ENCODE assay signal across 7 mouse cellular contexts in the genomic region with DNA sequence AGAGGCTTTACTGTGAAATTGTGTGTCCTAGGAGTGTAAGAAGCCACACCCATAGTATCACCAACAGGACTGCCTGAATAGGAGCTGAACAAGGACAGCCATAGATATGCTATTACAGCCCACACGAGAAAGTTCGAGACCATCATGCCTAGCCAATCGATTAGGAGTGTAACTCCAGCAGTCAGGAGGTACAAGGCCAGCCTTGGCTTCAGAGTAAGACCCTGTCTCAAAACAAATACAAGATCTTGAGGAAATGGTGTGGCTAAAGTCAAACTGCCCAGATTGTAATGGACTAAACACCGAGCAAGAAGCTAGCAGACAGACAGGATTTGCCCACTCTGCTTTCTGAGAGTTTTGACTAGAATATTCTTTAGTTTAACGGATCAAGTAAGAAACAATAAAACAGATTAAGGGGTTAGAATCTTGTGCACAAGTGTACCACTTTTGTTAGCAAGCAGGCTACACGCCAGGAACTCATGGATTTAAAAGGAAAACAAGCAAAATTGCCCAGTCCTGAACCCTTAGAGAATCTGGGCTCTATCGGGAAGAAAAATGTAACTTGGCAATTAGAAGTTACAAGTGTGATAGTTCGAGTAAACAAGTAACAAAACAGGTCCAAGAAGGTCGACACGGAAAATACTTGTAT. TPM values are rescaled to one million over a fixed set of nuclear protein-coding genes. Genes with fewer than 3 reads are reported as not detected.
DNase-seq lines count a peak whose midpoint lies in the region; ATAC-seq and TF ChIP-seq lines count a peak whose summit lies in the region.

No protein-coding gene starts in this region.

- peak overlapping the region; percentile 88 for H3K4me3 ChIP-seq in lung, postnatal 0 days (ENCODE audit: low read depth, low read length)
- peak overlapping the region; percentile 99 for H3K4me3 ChIP-seq in embryonic facial prominence, embryonic 10.5 days
- H3K4me3 ChIP-seq in hindbrain, embryonic 14.5 days (replicated peaks; ENCODE audit: low read length): peak overlapping the region; percentile 72
- H3K4me3 ChIP-seq in midbrain, embryonic 12.5 days: peak overlapping the region; percentile 96

- peak overlapping the region; percentile 56 for H3K9ac ChIP-seq in lung, postnatal 0 days (replicated peaks; ENCODE audit: low read depth)
- peak overlapping the region; percentile 86 for H3K9ac ChIP-seq in hindbrain, embryonic 14.5 days
- peak overlapping the region; percentile 98 for H3K9ac ChIP-seq in midbrain, embryonic 12.5 days (replicated peaks)

- no peak for TF ChIP-seq EP300 in lung, postnatal 0 days (IDR thresholded peaks at IDR 0.05)

- peak overlapping the region; percentile 95 for H3K27ac ChIP-seq in lung, postnatal 0 days (ENCODE audit: low read length)
- peak overlapping the region; percentile 98 for H3K27ac ChIP-seq in embryonic facial prominence, embryonic 10.5 days (replicated peaks)
- peak overlapping the region; percentile 95 for H3K27ac ChIP-seq in hindbrain, embryonic 14.5 days
- peak overlapping the region; percentile 96 for H3K27ac ChIP-seq in midbrain, embryonic 12.5 days (replicated peaks)

- DNase-seq in lung, postnatal 0 days (ENCODE audit: low spot score): peak; percentile 44
- DNase-seq in lung, adult 18-20 months: no peak
- DNase-seq in embryonic facial prominence, embryonic 10.5 days (ENCODE audit: low spot score): no peak
- DNase-seq in hindbrain, embryonic 14.5 days (ENCODE audit: low spot score): no peak
- no peak for DNase-seq in right cerebral cortex, adult 2 months (ENCODE audit: low spot score in 2 of 2)
- no peak for DNase-seq in T-cell, adult 2 months (ENCODE audit: low spot score)

- TF ChIP-seq CTCF in lung, postnatal 0 days (IDR thresholded peaks at IDR 0.05): no peak

- H3K4me2 ChIP-seq in lung, postnatal 0 days (replicated peaks; ENCODE audit: low read depth, low read length): peak overlapping the region; percentile 60
- H3K4me2 ChIP-seq in hindbrain, embryonic 14.5 days (replicated peaks): peak overlapping the region; percentile 72
- H3K4me2 ChIP-seq in midbrain, embryonic 12.5 days (replicated peaks): peak overlapping the region; percentile 57

- H3K4me1 ChIP-seq in lung, postnatal 0 days (ENCODE audit: insufficient read depth, low read depth, low read length): peaks cover 7% of the 10 kb centered on the region; the same call in 1 of the 2 replicates
- peaks cover 34% of the 10 kb centered on the region for H3K4me1 ChIP-seq in embryonic facial prominence, embryonic 10.5 days
- H3K4me1 ChIP-seq in hindbrain, embryonic 14.5 days (replicated peaks; ENCODE audit: control insufficient read depth, insufficient read depth, low read length): peaks cover 21% of the 10 kb centered on the region
- H3K4me1 ChIP-seq in midbrain, embryonic 12.5 days: peaks cover 25% of the 10 kb centered on the region

- peaks cover 17% of the 10 kb centered on the region; the same call in 1 of the 2 replicates for H3K36me3 ChIP-seq in lung, postnatal 0 days (ENCODE audit: insufficient read depth, low read length)
- H3K36me3 ChIP-seq in embryonic facial prominence, embryonic 10.5 days (replicated peaks): peaks cover 35% of the 10 kb centered on the region
- H3K36me3 ChIP-seq in hindbrain, embryonic 14.5 days (replicated peaks; ENCODE audit: control insufficient read depth, insufficient read depth): peaks cover 30% of the 10 kb centered on the region
- peaks cover 27% of the 10 kb centered on the region for H3K36me3 ChIP-seq in midbrain, embryonic 12.5 days

- 15% methylated on average over 10 of the region's 10 CpGs for WGBS in lung, postnatal 0 days
- 23% methylated on average over 10 of the region's 10 CpGs for WGBS in embryonic facial prominence, embryonic 10.5 days
- WGBS in hindbrain, embryonic 14.5 days: 26% methylated on average over 10 of the region's 10 CpGs
- WGBS in midbrain, embryonic 12.5 days: 22% methylated on average over 10 of the region's 10 CpGs

- no peaks in the 10 kb centered on the region for H3K27me3 ChIP-seq in lung, postnatal 0 days (replicated peaks; ENCODE audit: insufficient read depth, low read length)
- H3K27me3 ChIP-seq in embryonic facial prominence, embryonic 10.5 days (replicated peaks; ENCODE audit: low read depth, poor library complexity, severe bottlenecking): no peaks in the 10 kb centered on the region
- no peaks in the 10 kb centered on the region for H3K27me3 ChIP-seq in hindbrain, embryonic 14.5 days (ENCODE audit: control insufficient read depth, insufficient read depth, low read length)
- H3K27me3 ChIP-seq in midbrain, embryonic 12.5 days: no peaks in the 10 kb centered on the region

- no peaks in the 10 kb centered on the region for H3K9me3 ChIP-seq in lung, postnatal 0 days (ENCODE audit: low read length)
- H3K9me3 ChIP-seq in embryonic facial prominence, embryonic 10.5 days: no peaks in the 10 kb centered on the region
- H3K9me3 ChIP-seq in hindbrain, embryonic 14.5 days (ENCODE audit: control insufficient read depth, low read length): no peaks in the 10 kb centered on the region
- H3K9me3 ChIP-seq in midbrain, embryonic 12.5 days: no peaks in the 10 kb centered on the region

- no peak for ATAC-seq in lung, postnatal 0 days
- no peak for ATAC-seq in hindbrain, embryonic 14.5 days (ENCODE audit: low FRiP score)
- ATAC-seq in midbrain, embryonic 12.5 days (ENCODE audit: low FRiP score, low read depth): no peak

RNA-seq across cellular contexts. Expression of gene Rpl27a, which starts 0.8 kb away (rescaled TPM):
- 108 and 110 TPM in 2 replicates for polyA plus RNA-seq in lung, postnatal 0 days (2015; fragmentation: Nextera tagmentation; extraction: Ambion mirVana)
- polyA plus RNA-seq in embryonic facial prominence, embryonic 10.5 days (2016; fragmentation: Nextera tagmentation; extraction: Ambion mirVana): 132 and 136 TPM in 2 replicates
- 81.9 and 91.4 TPM in 2 replicates for polyA plus RNA-seq in hindbrain, embryonic 14.5 days (2014; fragmentation: Nextera tagmentation; extraction: Ambion mirVana)
- 93.5 and 93.7 TPM in 2 replicates for polyA plus RNA-seq in midbrain, embryonic 12.5 days (2016; fragmentation: Nextera tagmentation; extraction: Ambion mirVana)

RNA-seq across cellular contexts. Expression of gene Trim66, which starts 10.2 kb away (rescaled TPM):
- 0.04 TPM in 2 replicates for polyA plus RNA-seq in lung, postnatal 0 days (2015; fragmentation: Nextera tagmentation; extraction: Ambion mirVana)
- polyA plus RNA-seq in embryonic facial prominence, embryonic 10.5 days (2016; fragmentation: Nextera tagmentation; extraction: Ambion mirVana): 0.15 and 0.22 TPM in 2 replicates
- 0.82 and 1.2 TPM in 2 replicates for polyA plus RNA-seq in hindbrain, embryonic 14.5 days (2014; fragmentation: Nextera tagmentation; extraction: Ambion mirVana)
- polyA plus RNA-seq in midbrain, embryonic 12.5 days (2016; fragmentation: Nextera tagmentation; extraction: Ambion mirVana): 0.21 and 0.23 TPM in 2 replicates
